Mouse (Mus musculus) limb, embryonic 11.5 days (tissue): ENCODE data around the gene Asap2. TPM values are rescaled to one million over a fixed set of nuclear protein-coding genes. Genes with fewer than 3 reads are reported as not detected.

ENCODE experiments used
- ATAC-seq: fragments of 200-750 bp; cut with Nextera tagmentation; 2 replicates; pipeline ENCODE4 v1.8.0; 2017; ENCODE audit warnings: low read depth; ENCODE audit not compliant: insufficient number of reproducible peaks, low FRiP score, low TSS enrichment
- DNase-seq: peaks from one replicate; pipeline ENCODE4 v3.0.0-alpha.2; 2015; ENCODE audit warnings: low spot score
- H3K27ac ChIP-seq: fragments of 300-500 bp; sonication (generic); replicated peaks from 2 replicates; pipeline ENCODE4 v1.5.1; 2014; ENCODE audit warnings: low read depth, mild to moderate bottlenecking, low read length
- H3K27me3 ChIP-seq: fragments of 300-500 bp; sonication (generic); 2 replicates; pipeline ENCODE4 v1.6.1; 2014; ENCODE audit warnings: mild to moderate bottlenecking, low read length, mixed read lengths; ENCODE audit not compliant: control insufficient read depth, insufficient read depth
- H3K36me3 ChIP-seq: fragments of 300-500 bp; sonication (generic); 2 replicates; pipeline ENCODE4 v1.6.1; 2014; ENCODE audit warnings: mild to moderate bottlenecking, low read length, moderate library complexity, mixed read lengths; ENCODE audit not compliant: control insufficient read depth, insufficient read depth
- H3K4me1 ChIP-seq: fragments of 300-500 bp; sonication (generic); 2 replicates; pipeline ENCODE4 v1.6.1; 2014; ENCODE audit warnings: low read length, mixed read lengths; ENCODE audit not compliant: control insufficient read depth, insufficient read depth
- H3K4me2 ChIP-seq: fragments of 300-500 bp; sonication (generic); 2 replicates; pipeline ENCODE4 v1.6.1; 2014; ENCODE audit warnings: low read depth, mild to moderate bottlenecking, moderate library complexity; ENCODE audit not compliant: severe bottlenecking
- H3K4me3 ChIP-seq: fragments of 300-500 bp; sonication (generic); 2 replicates; pipeline ENCODE4 v1.5.1; 2014; ENCODE audit warnings: low read depth, low read length
- H3K9ac ChIP-seq: fragments of 300-500 bp; sonication (generic); 2 replicates; pipeline ENCODE4 v1.6.1; 2014; ENCODE audit warnings: mild to moderate bottlenecking, low read length
- H3K9me3 ChIP-seq: fragments of 300-500 bp; sonication (generic); 2 replicates; pipeline ENCODE4 v1.6.1; 2016; ENCODE audit warnings: low read length; ENCODE audit not compliant: control insufficient read depth
- WGBS: fragments of 180-500 bp; shearing (Covaris S2); extraction: QIAGEN DNeasy Blood & Tissue Kit; methylation state at CpG from one replicate; pipeline ENCODE4 v1.1.7; 2014; 5-methylcytosine and 5-hydroxymethylcytosine counted together
- polyA plus RNA-seq: library from polyadenylated mRNA; unstranded; fragments of >200 nt; fragmentation: Nextera tagmentation; extraction: Ambion mirVana; gene quantifications from 2 replicates; pipeline ENCODE4 v1.2.1, GENCODE M21; 2014

Gene Asap2
- polyA plus RNA-seq, 1 experiment from 2014 or later = 19.0 TPM

DNA sequence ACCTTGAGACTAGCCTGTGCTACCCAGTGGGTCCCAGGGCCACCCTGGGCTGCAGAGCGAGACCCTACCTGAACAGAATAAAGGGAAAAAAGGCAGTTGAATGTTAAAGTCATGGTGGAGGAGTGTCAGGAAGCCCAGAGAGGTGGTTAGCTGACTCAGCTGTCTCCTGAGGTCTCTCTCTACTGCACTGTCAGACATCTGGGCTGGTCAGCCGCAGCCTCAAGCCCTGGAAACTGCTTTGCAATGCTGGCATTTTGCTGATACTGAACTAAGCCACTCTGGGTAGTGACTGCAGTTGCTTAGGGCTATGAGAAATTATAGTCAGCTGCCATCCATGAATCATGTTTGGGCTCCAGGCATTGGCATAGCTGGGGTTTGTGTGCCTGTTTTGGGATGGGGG lies 244.3 kb downstream of the Asap2 start:
- Histone ChIP-seq H3K27ac (no peak overlapping the region), H3K9me3 (no peaks in the 10 kb centered on the region), H3K27me3 (no peaks in the 10 kb centered on the region), H3K4me1 (no peaks in the 10 kb centered on the region), H3K4me2 (no peak overlapping the region), H3K9ac (no peak overlapping the region), H3K4me3 (no peak overlapping the region), H3K36me3 (peaks cover 17% of the 10 kb centered on the region)
- ATAC-seq (no peak), DNase-seq (no peak)
- WGBS = 90% methylated on average over 2 of the region's 2 CpGs

DNA sequence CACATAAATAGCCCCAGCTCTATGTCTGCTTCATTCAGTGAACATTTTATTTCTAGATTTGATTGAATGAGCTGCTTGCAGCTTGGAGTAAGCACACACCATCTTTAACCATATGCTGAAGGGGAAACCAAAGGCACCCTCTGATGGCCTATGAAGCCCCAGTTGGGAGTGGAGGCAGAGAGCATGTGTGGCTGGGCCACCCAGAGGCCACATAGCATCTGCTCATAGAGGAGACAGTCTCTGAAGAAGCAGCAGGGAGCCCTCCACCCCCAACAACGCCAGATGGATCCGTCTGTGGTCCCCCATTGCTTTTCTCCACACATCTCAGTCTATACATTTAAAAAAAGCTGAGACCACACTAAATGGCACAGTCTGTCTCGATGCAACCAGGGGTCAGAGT lies 251.7 kb downstream of the Asap2 start:
- no peak for DNase-seq
- Histone ChIP-seq H3K4me3 (no peak overlapping the region), H3K9ac (no peak overlapping the region), H3K4me2 (no peak overlapping the region), H3K27me3 (no peaks in the 10 kb centered on the region), H3K4me1 (no peaks in the 10 kb centered on the region), H3K27ac (no peak overlapping the region), H3K36me3 (peaks cover 21% of the 10 kb centered on the region; the same call in 1 of the 2 replicates), H3K9me3 (no peaks in the 10 kb centered on the region)
- 90% methylated on average over 3 of the region's 3 CpGs for WGBS
- ATAC-seq = no peak

DNA sequence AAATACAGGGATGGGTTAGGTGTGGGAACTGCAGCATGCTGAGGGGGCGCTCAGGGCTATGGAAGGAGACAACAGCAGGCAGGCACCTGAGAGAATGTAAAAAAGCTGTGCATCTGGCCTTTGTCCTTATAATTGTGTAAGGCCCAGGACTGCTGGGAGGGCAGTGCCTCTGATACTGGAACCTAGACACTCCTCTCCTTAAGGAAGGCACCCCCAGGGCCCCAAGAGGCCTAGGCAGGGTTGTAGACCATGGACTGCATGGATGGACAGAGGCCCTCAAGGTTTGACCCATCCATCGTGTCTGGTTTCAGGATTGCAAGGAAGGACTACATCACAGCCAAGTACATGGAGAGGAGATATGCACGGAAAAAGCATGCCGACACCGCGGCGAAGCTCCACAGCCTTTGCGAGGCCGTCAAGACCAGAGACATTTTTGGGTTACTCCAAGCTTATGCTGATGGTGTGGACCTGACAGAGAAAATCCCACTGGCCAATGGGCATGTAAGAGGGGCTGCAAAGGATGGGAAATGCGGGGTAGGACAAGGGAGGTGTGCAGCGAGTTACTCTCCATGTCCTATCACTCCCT lies 254.2 kb downstream of the Asap2 start:
- DNase-seq = no peak
- 96% methylated on average over 11 of the region's 11 CpGs for WGBS
- peaks cover 15% of the 10 kb centered on the region; the same call in 1 of the 2 replicates for H3K36me3 ChIP-seq

DNA sequence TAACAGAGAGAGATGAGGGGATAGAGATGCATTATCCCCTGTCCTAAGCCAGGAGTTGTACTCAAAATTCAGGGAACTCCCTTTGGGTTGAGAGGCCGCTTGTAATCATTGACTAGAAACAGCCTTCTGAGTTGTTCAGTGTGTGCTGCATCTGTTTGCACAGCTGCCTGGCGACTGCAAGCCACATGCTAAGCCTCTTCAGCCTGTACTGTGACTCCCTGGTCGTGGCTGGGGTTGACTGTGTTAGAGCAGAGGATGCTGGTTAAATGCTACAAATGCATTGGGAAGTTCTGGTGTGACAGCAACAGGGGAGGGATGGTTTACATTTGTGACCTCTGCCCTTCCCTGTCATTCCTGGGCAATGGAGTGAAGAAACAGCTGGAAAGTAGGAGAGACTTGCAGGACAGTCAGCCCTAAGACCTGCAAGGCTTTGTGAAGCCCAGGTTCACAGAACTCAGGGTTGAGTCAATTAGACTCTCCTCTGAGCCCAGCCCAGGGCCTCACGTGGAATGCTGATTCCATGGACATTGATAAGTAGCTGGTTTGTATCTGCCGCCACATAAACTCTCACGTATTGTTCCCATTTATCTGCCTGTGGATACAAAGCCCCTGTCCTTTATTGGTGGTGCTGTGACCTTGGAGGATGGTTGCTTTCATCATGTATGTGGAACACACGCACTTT lies 257.6 kb downstream of the Asap2 start:
- H3K36me3 ChIP-seq = peaks cover 12% of the 10 kb centered on the region
- no peaks in the 10 kb centered on the region for H3K9me3 ChIP-seq
- no peak for ATAC-seq
- no peak for DNase-seq
- 82% methylated on average over 7 of the region's 7 CpGs for WGBS
- H3K9ac ChIP-seq = no peak overlapping the region
- H3K4me1 ChIP-seq = no peaks in the 10 kb centered on the region
- no peak overlapping the region for H3K27ac ChIP-seq
- H3K27me3 ChIP-seq = no peaks in the 10 kb centered on the region
- no peak overlapping the region for H3K4me2 ChIP-seq
- no peak overlapping the region for H3K4me3 ChIP-seq

More for the DNA sequence above, 254.2 kb downstream of the Asap2 start:
- Histone ChIP-seq H3K9ac (no peak overlapping the region), H3K27ac (no peak overlapping the region), H3K4me3 (no peak overlapping the region), H3K4me1 (no peaks in the 10 kb centered on the region), H3K9me3 (no peaks in the 10 kb centered on the region), H3K27me3 (no peaks in the 10 kb centered on the region), H3K4me2 (no peak overlapping the region)
- ATAC-seq = no peak

DNA sequence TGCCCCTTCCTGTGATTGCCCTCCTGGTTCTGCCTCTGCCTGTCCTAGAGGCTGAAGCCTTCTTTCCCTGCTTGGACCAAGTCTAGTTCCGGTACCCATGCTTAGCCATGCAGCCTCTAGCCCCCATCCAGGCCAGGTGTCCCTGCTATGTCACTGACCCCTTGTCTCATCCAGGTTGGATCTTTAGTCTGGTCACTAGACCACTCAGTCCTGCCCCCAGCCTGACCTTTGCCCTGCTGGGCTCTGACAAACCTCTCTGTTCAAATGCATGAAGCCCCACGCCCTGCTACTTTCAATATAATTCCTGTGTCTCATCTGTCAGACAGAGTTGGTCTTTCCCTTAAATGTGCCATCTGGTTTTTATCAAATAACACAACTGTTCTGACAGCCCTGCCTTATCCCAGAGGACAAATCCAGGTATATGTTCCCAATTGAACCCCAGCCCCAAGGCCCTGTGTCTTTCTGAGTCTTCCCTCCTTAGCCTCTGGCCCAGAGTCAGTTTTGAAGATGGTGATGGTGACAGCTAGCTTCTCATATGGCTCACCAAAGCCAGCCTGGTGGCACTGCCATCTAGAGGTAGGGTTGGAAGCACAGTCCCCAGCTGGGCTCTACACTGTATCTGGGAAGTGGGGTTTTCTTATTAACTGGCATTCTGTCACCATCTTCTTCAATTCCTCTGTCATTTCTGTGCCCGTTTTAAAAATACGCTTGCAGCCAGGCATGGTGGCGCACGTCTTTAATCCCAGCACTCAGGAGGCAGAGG lies 270.4 kb downstream of the Asap2 start:
- no peak overlapping the region for H3K4me2 ChIP-seq
- H3K27ac ChIP-seq = no peak overlapping the region
- DNase-seq = no peak
- no peak for ATAC-seq
- H3K9ac ChIP-seq = no peak overlapping the region
- H3K4me3 ChIP-seq = no peak overlapping the region
- 83% methylated on average over 6 of the region's 6 CpGs for WGBS
- peaks cover 9% of the 10 kb centered on the region for H3K36me3 ChIP-seq
- no peaks in the 10 kb centered on the region for H3K27me3 ChIP-seq
- H3K9me3 ChIP-seq = no peaks in the 10 kb centered on the region
- no peaks in the 10 kb centered on the region for H3K4me1 ChIP-seq

DNA sequence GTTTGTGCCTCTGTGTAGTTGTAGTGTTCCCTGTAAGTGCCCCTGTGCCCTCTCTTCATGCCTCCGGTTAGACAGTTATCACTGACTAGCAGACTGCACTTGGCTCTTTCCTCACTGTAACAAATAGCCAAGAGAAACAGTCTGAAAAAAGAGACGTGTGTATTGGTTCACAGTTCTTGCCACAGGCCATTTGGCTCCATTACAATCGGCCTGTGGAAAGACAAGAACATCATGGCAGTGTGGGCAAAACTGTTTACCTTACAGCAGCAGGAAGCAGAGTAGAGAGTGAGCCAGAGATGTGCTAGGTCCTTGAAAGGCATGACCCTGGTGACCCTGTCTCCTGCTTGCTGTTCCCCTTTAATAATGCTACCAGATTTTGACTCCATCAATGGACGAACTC lies 271.3 kb downstream of the Asap2 start:
- Histone ChIP-seq H3K4me1 (no peaks in the 10 kb centered on the region), H3K9ac (no peak overlapping the region), H3K27me3 (no peaks in the 10 kb centered on the region), H3K9me3 (no peaks in the 10 kb centered on the region), H3K36me3 (peaks cover 9% of the 10 kb centered on the region), H3K4me3 (no peak overlapping the region), H3K4me2 (no peak overlapping the region), H3K27ac (no peak overlapping the region)
- ATAC-seq = no peak
- 81% methylated on average over 4 of the region's 4 CpGs for WGBS
- DNase-seq = no peak

DNA sequence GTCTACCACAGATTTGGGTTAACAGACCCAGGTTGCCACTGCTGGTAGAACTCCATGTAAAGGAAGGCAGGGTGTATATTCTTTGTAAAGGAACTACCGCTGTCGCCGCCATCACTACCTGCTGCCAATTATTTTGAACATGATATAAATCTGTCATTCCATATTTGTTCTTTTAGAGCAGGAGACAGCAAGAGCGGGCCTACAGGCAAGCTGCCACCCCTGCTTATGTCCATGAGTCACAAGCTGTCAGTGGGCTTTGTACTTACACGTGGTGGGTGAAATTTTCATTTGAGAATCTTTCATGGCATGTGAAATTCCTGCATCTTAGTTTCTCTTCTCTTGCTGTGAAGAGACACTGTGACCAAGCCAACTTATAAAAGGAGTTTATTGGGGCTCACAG lies 273.0 kb downstream of the Asap2 start:
- no peaks in the 10 kb centered on the region for H3K4me1 ChIP-seq
- no peak overlapping the region for H3K9ac ChIP-seq
- 95% methylated on average over 5 of the region's 5 CpGs for WGBS
- DNase-seq = no peak
- H3K27me3 ChIP-seq = no peaks in the 10 kb centered on the region
- no peak overlapping the region for H3K4me3 ChIP-seq
- H3K4me2 ChIP-seq = no peak overlapping the region
- H3K9me3 ChIP-seq = no peaks in the 10 kb centered on the region
- no peak for ATAC-seq
- peaks cover 6% of the 10 kb centered on the region for H3K36me3 ChIP-seq
- no peak overlapping the region for H3K27ac ChIP-seq

DNA sequence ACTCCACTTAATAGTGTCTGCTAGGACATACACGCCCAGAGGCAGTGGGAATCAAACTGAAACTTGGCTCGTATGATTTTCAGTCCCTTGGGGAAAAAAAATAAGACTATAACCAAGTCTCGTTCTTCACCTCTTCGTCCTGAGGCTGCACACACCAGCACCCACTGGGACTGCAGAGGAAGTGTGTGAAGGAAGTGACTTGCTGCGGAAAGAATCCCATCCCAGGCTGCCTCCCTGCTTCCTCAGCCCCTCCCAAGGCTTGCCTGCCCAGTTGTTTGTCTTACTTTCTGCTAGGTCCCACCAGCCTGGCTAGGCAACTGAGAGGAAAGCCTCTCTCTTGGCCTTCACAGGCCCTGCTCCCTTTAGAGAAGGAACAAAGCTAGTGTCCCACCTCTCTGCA lies 274.0 kb downstream of the Asap2 start:
- WGBS = 88% methylated on average over 5 of the region's 5 CpGs
- Histone ChIP-seq H3K4me3 (no peak overlapping the region), H3K9me3 (no peaks in the 10 kb centered on the region), H3K4me2 (no peak overlapping the region), H3K9ac (no peak overlapping the region), H3K36me3 (peaks cover 6% of the 10 kb centered on the region), H3K27me3 (no peaks in the 10 kb centered on the region), H3K27ac (no peak overlapping the region), H3K4me1 (no peaks in the 10 kb centered on the region)
- no peak for DNase-seq
- no peak for ATAC-seq
